In genomic region chr13:111869771-111870437, GRCm38 (mm10) we compare ENCODE assay signal across 7 mouse cellular contexts.
DNase-seq lines count a peak whose midpoint lies in the region; ATAC-seq and TF ChIP-seq lines count a peak whose summit lies in the region.

No protein-coding gene starts in this region.

- 45% methylated on average over 17 of the region's 17 CpGs for WGBS in liver, postnatal 0 days (ENCODE audit: insufficient replicate concordance)
- WGBS in thymus, adult 2 months, result 90% methylated on average over 17 of the region's 17 CpGs

- peak; percentile 40 for ATAC-seq in G1E (ENCODE audit: extremely low read depth, insufficient number of reproducible peaks, low FRiP score, poor library complexity, severe bottlenecking)
- ATAC-seq in liver, postnatal 0 days, result peak; percentile 18

- H3K4me3 ChIP-seq in G1E (ENCODE audit: low read depth, low read length), result no peak overlapping the region
- no peak overlapping the region for H3K4me3 ChIP-seq in liver, postnatal 0 days (ENCODE audit: low read depth, low read length)
- H3K4me3 ChIP-seq in thymus, adult 2 months (ENCODE audit: control insufficient read depth, insufficient read depth, low read length), result no peak overlapping the region

- H3K4me2 ChIP-seq in liver, postnatal 0 days (ENCODE audit: low read depth, low read length), result 0 out of 2 replicates have a peak overlapping the region, but pooled peaks have one; percentile 13

- no peak for TF ChIP-seq EP300 in liver, postnatal 0 days (IDR thresholded peaks at IDR 0.05; ENCODE audit: low read depth)

- TF ChIP-seq CTCF in G1E (IDR thresholded peaks at IDR 0.05; ENCODE audit: low read depth, low read length), result no peak
- no peak for TF ChIP-seq CTCF in liver, postnatal 0 days (IDR thresholded peaks at IDR 0.05; ENCODE audit: low read depth)
- no peak for TF ChIP-seq CTCF in thymus, adult 2 months (IDR thresholded peaks at IDR 0.05; ENCODE audit: borderline replicate concordance, control insufficient read depth, extremely low read depth, insufficient read depth, low read length, poor library complexity)

- H3K36me3 ChIP-seq in G1E (replicated peaks), result no peaks in the 10 kb centered on the region
- H3K36me3 ChIP-seq in liver, postnatal 0 days (replicated peaks; ENCODE audit: insufficient read depth, low read length), result no peaks in the 10 kb centered on the region
- H3K36me3 ChIP-seq in thymus, adult 2 months (ENCODE audit: control insufficient read depth, insufficient read depth, low read length), result no peaks in the 10 kb centered on the region

- H3K4me1 ChIP-seq in G1E (ENCODE audit: insufficient read depth, low read depth, low read length), result peaks cover 10% of the 10 kb centered on the region
- peaks cover 23% of the 10 kb centered on the region for H3K4me1 ChIP-seq in liver, postnatal 0 days (ENCODE audit: insufficient read depth)
- peaks cover 25% of the 10 kb centered on the region for H3K4me1 ChIP-seq in thymus, adult 2 months (replicated peaks; ENCODE audit: control insufficient read depth, insufficient read depth, low read length)

- DNase-seq in G1E (ENCODE audit: low spot score) (peak; percentile 24), MN1 (ENCODE audit: low spot score) (peak; percentile 11)
- DNase-seq in frontal cortex, postnatal 36 days (ENCODE audit: low spot score in 2 of 2), result peak; percentile 49 to 55
- DNase-seq in liver, postnatal 0 days, result no peak
- no peak for DNase-seq in ovary, adult 18-20 months (ENCODE audit: low spot score)
- DNase-seq in thymus, adult 2 months, result no peak
- no peak for DNase-seq in ovary, postnatal 14 days (ENCODE audit: low spot score)

- peaks cover 18% of the 10 kb centered on the region for H3K27me3 ChIP-seq in G1E (ENCODE audit: insufficient read depth, low read length)
- H3K27me3 ChIP-seq in liver, postnatal 0 days (ENCODE audit: insufficient read depth, low read length), result no peaks in the 10 kb centered on the region
- no peaks in the 10 kb centered on the region for H3K27me3 ChIP-seq in thymus, adult 2 months (ENCODE audit: control insufficient read depth, insufficient read depth, low read length)

- TF ChIP-seq POLR2A in thymus, adult 2 months (IDR thresholded peaks at IDR 0.05; ENCODE audit: control insufficient read depth, extremely low read depth, insufficient read depth, low read length, poor library complexity), result no peak

- H3K27ac ChIP-seq in liver, postnatal 0 days (ENCODE audit: low read depth), result no peak overlapping the region
- H3K27ac ChIP-seq in thymus, adult 2 months (ENCODE audit: control insufficient read depth, insufficient read depth, low read length), result no peak overlapping the region

- H3K9ac ChIP-seq in liver, postnatal 0 days (replicated peaks), result no peak overlapping the region

- H3K9me3 ChIP-seq in G1E (replicated peaks), result peaks cover 3% of the 10 kb centered on the region
- no peaks in the 10 kb centered on the region for H3K9me3 ChIP-seq in liver, postnatal 0 days (ENCODE audit: low read length)

Comparison
In these comparisons a context has a peak if more than half of its experiments do, and no peak if none do; other contexts are left out.
1. DNase-seq: peak in G1E (single experiment), MN1 (single experiment) and frontal cortex, postnatal 36 days (2 of 2); none in liver, postnatal 0 days (single experiment), ovary, adult 18-20 months (single experiment), thymus, adult 2 months (single experiment) and ovary, postnatal 14 days (single experiment).